Mouse (Mus musculus): ENCODE measurements around the gene Dctn1. TPM values are rescaled to one million over a fixed set of nuclear protein-coding genes. Genes with fewer than 3 reads are reported as not detected.

The Dctn1 gene
- polyA plus RNA-seq (2012; rRNA removed): 332 and 350 TPM in 2 replicates

DNA sequence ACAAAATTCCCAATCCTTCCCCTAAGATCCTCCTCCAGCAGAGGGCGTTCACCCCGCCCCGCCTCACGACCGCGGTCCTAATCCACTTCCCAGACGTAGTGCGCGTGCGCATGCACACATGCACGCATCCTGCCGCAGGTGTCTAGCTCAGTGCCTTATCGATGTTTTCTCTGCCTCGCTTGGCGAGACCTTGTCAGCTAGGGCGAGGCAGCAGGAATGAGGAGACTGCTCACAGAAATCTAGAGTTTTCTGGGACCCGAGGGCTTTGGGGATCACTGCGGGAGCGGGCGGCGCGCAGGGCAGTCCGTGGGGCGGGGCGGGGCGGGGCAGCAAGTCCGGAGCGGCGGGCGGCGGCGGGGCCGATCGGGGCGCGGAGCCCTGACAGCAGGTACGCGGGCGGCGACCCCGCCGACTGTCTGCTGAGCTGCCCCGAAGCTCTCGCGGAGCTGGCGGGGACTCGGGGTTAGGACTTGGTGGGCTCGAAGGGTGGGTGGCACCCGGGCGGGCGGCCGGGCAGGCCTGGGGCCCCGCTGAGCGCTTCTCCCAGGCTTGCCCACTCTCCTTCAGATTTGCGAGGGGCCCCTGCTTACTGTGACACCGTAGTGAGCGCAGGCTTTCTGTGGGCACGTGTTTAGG lies at the start of gene Dctn1:
Dctn1 (plus strand) TSS at position 314 of the 636 bp plus-strand sequence.
- peaks cover 9% of the 10 kb centered on the region; the same call in 1 of the 2 replicates for H3K4me1 ChIP-seq (ENCODE audit: control insufficient read depth, insufficient read depth, low read length)
- peak within 1 kb of the TSS; percentile 49 for H3K27ac ChIP-seq (ENCODE audit: insufficient read depth, low read length)
- peak within 1 kb of the TSS; percentile 41 for H3K4me3 ChIP-seq (ENCODE audit: insufficient read depth, low read length)
- TF ChIP-seq CTCF (IDR thresholded peaks at IDR 0.05; ENCODE audit: extremely low read depth, insufficient read depth, low read length) (peak; percentile 68), POLR2A (IDR thresholded peaks at IDR 0.05; ENCODE audit: extremely low read depth, insufficient read depth, low read length) (peak; percentile 55; the same call in 1 of the 2 replicates)

DNA sequence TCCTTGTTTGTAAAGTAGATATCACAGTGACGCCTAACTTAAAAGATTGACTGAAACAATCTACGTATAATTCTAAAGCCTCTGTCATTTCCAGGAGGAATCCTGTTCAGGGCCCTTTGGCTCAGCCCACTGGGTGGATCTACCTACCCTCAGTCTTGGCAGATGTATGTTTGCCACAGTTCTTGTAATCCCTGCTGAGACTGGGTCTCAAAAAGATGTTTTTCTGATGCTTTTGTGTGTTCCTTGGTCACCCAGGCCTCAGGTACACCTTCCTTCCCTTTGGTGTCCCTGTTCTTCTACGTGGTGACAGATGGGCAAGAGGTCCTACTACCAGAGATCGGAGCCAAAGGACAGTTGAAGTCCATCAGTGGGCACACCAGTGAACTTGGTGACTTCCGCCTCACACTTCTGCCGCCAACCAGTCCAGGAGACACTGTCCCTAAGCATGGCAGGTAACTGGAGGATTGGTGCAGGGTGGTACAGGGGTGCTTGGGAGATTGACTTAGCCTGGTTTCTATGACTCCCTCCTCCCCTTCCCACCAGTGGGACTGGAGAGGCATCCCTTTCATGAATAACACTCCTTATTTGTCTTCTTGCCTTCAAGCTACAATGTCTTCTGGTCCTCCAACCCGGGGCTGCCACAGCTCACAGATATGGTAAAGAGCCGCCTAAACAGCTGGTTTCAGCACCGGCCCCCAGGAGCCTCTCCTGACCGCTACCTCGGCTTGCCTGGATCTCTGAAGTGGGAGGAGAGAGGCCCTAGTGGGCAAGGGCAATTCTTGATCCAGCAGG lies 49.2 kb upstream of the Dctn1 start:
- TF ChIP-seq CTCF (IDR thresholded peaks at IDR 0.05; ENCODE audit: extremely low read depth, insufficient read depth, low read length) (no peak), POLR2A (IDR thresholded peaks at IDR 0.05; ENCODE audit: extremely low read depth, insufficient read depth, low read length) (no peak)
- Histone ChIP-seq H3K4me3 (ENCODE audit: insufficient read depth, low read length) (peak overlapping the region; percentile 64), H3K27ac (ENCODE audit: insufficient read depth, low read length) (no peak overlapping the region), H3K4me1 (ENCODE audit: control insufficient read depth, insufficient read depth, low read length) (no peaks in the 10 kb centered on the region)

- Histone ChIP-seq H3K4me3 (ENCODE audit: insufficient read depth, low read length) (no peak overlapping the region), H3K27ac (ENCODE audit: insufficient read depth, low read length) (no peak overlapping the region), H3K4me1 (ENCODE audit: control insufficient read depth, insufficient read depth, low read length) (no peaks in the 10 kb centered on the region)
- TF ChIP-seq POLR2A (IDR thresholded peaks at IDR 0.05; ENCODE audit: extremely low read depth, insufficient read depth, low read length) (no peak), CTCF (IDR thresholded peaks at IDR 0.05; ENCODE audit: extremely low read depth, insufficient read depth, low read length) (no peak)
Measured at GRCm38 (mm10) chr6:83117165-83117438, 48.6 kb upstream of the Dctn1 start.

DNA sequence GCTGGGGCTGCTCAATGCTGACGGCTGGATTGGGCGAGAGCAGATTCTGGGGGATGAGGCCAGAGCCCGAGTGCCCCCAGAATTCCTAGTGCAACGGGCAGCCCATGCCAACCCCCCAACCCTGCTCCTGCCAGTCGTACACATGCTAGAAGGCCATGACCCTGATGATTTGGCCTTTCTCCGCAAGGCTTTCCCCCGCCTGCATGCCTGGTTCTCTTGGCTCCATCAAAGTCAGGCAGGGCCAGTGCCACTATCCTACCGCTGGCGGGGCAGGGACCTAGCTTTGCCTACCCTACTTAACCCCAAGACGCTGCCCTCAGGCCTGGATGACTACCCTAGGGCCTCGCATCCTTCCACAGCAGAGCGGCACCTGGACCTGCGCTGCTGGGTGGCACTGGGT lies 48.1 kb upstream of the Dctn1 start:
- Histone ChIP-seq H3K4me3 (ENCODE audit: insufficient read depth, low read length) (no peak overlapping the region), H3K4me1 (ENCODE audit: control insufficient read depth, insufficient read depth, low read length) (no peaks in the 10 kb centered on the region), H3K27ac (ENCODE audit: insufficient read depth, low read length) (no peak overlapping the region)
- no peak for TF ChIP-seq POLR2A (IDR thresholded peaks at IDR 0.05; ENCODE audit: extremely low read depth, insufficient read depth, low read length)
- TF ChIP-seq CTCF (IDR thresholded peaks at IDR 0.05; ENCODE audit: extremely low read depth, insufficient read depth, low read length): no peak

DNA sequence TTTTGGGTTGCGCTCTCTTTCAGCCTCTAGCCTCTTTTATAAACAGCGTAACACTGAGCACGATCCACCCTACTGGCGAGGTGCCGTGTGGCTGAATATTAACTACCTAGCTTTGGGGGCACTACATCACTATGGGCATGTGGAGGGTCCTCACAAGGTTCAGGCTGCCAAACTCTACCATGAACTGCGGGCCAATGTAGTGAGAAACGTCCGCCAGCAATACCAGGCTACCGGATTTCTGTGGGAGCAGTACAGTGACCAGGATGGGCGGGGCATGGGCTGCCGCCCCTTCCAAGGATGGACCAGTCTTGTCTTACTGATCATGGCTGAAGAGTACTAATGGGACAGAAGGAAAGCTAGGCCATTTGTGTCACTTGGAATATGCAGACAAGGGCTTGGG lies 47.4 kb upstream of the Dctn1 start:
- Histone ChIP-seq H3K4me1 (ENCODE audit: control insufficient read depth, insufficient read depth, low read length) (no peaks in the 10 kb centered on the region), H3K27ac (ENCODE audit: insufficient read depth, low read length) (no peak overlapping the region), H3K4me3 (ENCODE audit: insufficient read depth, low read length) (no peak overlapping the region)
- no peak for TF ChIP-seq CTCF (IDR thresholded peaks at IDR 0.05; ENCODE audit: extremely low read depth, insufficient read depth, low read length)
- TF ChIP-seq POLR2A (IDR thresholded peaks at IDR 0.05; ENCODE audit: extremely low read depth, insufficient read depth, low read length): 0 out of 2 replicates have a peak, but pooled peaks have one; percentile 24

GRCm38 (mm10) chr6:83118825-83119733 lies 46.6 kb upstream of the Dctn1 start:
- no peaks in the 10 kb centered on the region for H3K4me1 ChIP-seq (ENCODE audit: control insufficient read depth, insufficient read depth, low read length)
- TF ChIP-seq CTCF (IDR thresholded peaks at IDR 0.05; ENCODE audit: extremely low read depth, insufficient read depth, low read length): no peak
- no peak for TF ChIP-seq POLR2A (IDR thresholded peaks at IDR 0.05; ENCODE audit: extremely low read depth, insufficient read depth, low read length)
- no peak overlapping the region for H3K27ac ChIP-seq (ENCODE audit: insufficient read depth, low read length)
- no peak overlapping the region for H3K4me3 ChIP-seq (ENCODE audit: insufficient read depth, low read length)

GRCm38 (mm10) chr6:83119734-83120051 lies 46.0 kb upstream of the Dctn1 start:
- H3K4me3 ChIP-seq (ENCODE audit: insufficient read depth, low read length): no peak overlapping the region
- no peak overlapping the region for H3K27ac ChIP-seq (ENCODE audit: insufficient read depth, low read length)
- TF ChIP-seq POLR2A (IDR thresholded peaks at IDR 0.05; ENCODE audit: extremely low read depth, insufficient read depth, low read length) (no peak), CTCF (IDR thresholded peaks at IDR 0.05; ENCODE audit: extremely low read depth, insufficient read depth, low read length) (no peak)
- no peaks in the 10 kb centered on the region for H3K4me1 ChIP-seq (ENCODE audit: control insufficient read depth, insufficient read depth, low read length)

DNA sequence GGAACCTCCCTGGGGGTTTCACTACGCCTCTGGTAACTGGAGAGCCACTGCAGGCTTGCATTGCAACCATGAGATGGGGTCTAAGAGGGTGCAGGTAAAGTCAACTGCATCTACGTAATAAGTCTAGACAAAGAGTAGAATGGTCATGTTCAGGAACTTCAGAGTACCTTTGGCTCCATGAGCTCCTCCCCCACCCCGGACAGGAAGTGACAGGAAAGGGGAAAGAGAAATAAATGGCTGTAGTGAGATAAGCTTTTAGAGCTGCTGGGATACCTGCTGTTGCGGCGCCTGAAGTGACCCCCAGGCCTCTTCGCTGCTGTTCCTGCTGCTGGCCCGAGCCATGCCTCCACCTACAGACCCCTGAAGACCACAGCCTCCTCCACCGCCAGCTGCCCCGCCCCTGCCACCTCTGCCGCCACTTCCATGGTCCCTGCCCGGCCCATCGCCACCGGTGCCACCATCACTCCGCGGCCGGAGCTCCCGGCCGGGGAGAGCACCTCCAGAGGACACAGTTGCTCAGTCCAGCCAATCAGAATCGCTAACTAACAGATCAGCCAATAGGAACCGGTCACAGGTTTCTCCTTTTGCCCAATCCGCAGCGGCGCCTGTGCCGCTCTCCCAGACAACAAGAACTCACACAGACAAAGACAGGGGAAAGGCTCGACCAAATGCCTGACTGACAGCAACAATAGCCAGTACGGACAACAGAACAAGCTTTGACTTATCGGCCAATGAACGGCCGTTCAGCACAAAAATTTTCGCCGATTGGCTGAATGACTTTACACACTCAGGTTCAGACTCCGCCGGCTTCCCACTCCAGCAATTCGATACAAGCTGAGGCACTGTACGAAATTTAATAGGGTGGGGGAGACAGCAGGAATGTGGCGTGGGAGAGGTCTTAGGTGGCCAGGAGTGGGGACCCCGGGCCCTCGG lies 44.5 kb upstream of the Dctn1 start, which contains the start of gene Wbp1:
Wbp1 (minus strand) TSS at position 630 of the 933 bp plus-strand sequence.
- TF ChIP-seq CTCF (IDR thresholded peaks at IDR 0.05; ENCODE audit: extremely low read depth, insufficient read depth, low read length): no peak
- TF ChIP-seq POLR2A (IDR thresholded peaks at IDR 0.05; ENCODE audit: extremely low read depth, insufficient read depth, low read length): peak; percentile 69
- H3K4me3 ChIP-seq (ENCODE audit: insufficient read depth, low read length): peak within 1 kb of the TSS; percentile 51
- no peaks in the 10 kb centered on the region for H3K4me1 ChIP-seq (ENCODE audit: control insufficient read depth, insufficient read depth, low read length)
- H3K27ac ChIP-seq (ENCODE audit: insufficient read depth, low read length): peak within 1 kb of the TSS; percentile 19
